Mouse (Mus musculus) G1E-ER4 (cell line): Measurements from ENCODE around the gene Cpxm2. TPM values are rescaled to one million over a fixed set of nuclear protein-coding genes. Genes with fewer than 3 reads are reported as not detected.

Experiments used
- GATA1 ChIP-seq: IDR thresholded peaks from one replicate; pipeline ENCODE4 v1.8.0; 2012; ENCODE audit warnings: low read length, inconsistent platforms
- polyA plus RNA-seq: library from polyadenylated mRNA; stranded (reverse); fragments of >175 nt; gene quantifications from 2 replicates; pipeline ENCODE4 v1.2.3, GENCODE M21; 2012

Cpxm2 gene
- polyA plus RNA-seq, result not detected in 2 replicates

GRCm38 (mm10) chr7:132154368-132154961, at the start of gene Cpxm2:
Cpxm2 (minus strand) TSS chr7:132154739.
- no peak for TF ChIP-seq GATA1

GRCm38 (mm10) chr7:132204073-132204612, 49.6 kb upstream of the Cpxm2 start:
- TF ChIP-seq GATA1, result no peak

- TF ChIP-seq GATA1, result no peak
Measured at GRCm38 (mm10) chr7:132199686-132200085, 45.1 kb upstream of the Cpxm2 start.

- no peak for TF ChIP-seq GATA1
Measured at GRCm38 (mm10) chr7:132198806-132199205, 44.3 kb upstream of the Cpxm2 start.

- no peak for TF ChIP-seq GATA1
Measured at GRCm38 (mm10) chr7:132197817-132198475, 43.4 kb upstream of the Cpxm2 start.

- TF ChIP-seq GATA1, result no peak
Measured at GRCm38 (mm10) chr7:132196581-132196980, 42.0 kb upstream of the Cpxm2 start.

- no peak for TF ChIP-seq GATA1
Measured at GRCm38 (mm10) chr7:132193606-132194005, 39.1 kb upstream of the Cpxm2 start.

GRCm38 (mm10) chr7:132187456-132187855, 32.9 kb upstream of the Cpxm2 start:
- TF ChIP-seq GATA1, result no peak

GRCm38 (mm10) chr7:132183892-132184404, 29.4 kb upstream of the Cpxm2 start:
- TF ChIP-seq GATA1, result no peak

GRCm38 (mm10) chr7:132181586-132182198, 27.2 kb upstream of the Cpxm2 start:
- no peak for TF ChIP-seq GATA1

- no peak for TF ChIP-seq GATA1
Measured at GRCm38 (mm10) chr7:132181042-132181441, 26.5 kb upstream of the Cpxm2 start.

GRCm38 (mm10) chr7:132179049-132179448, 24.5 kb upstream of the Cpxm2 start:
- TF ChIP-seq GATA1, result no peak

- no peak for TF ChIP-seq GATA1
Measured at GRCm38 (mm10) chr7:132174787-132175186, 20.2 kb upstream of the Cpxm2 start.

GRCm38 (mm10) chr7:132174296-132174695, 19.8 kb upstream of the Cpxm2 start:
- no peak for TF ChIP-seq GATA1

GRCm38 (mm10) chr7:132172220-132172619, 17.7 kb upstream of the Cpxm2 start:
- TF ChIP-seq GATA1, result no peak

- no peak for TF ChIP-seq GATA1
Measured at GRCm38 (mm10) chr7:132171716-132172115, 17.2 kb upstream of the Cpxm2 start.

- TF ChIP-seq GATA1, result no peak
Measured at GRCm38 (mm10) chr7:132169419-132170169, 15.1 kb upstream of the Cpxm2 start.
